Mouse (Mus musculus) adrenal gland, adult (tissue): ENCODE data around the gene Pdzrn3.

Experiments used
- DNase-seq, 2 experiments: peaks; one replicate each; pipeline ENCODE4 v3.0.0; 2022 to 2023; ENCODE audit warnings: low spot score in 1 of 2; ENCODE audit not compliant: inconsistent age in 2 of 2

Gene Pdzrn3

GRCm38 (mm10) chr6:101377167-101377934 lies at the start of gene Pdzrn3:
Pdzrn3 (minus strand) TSS chr6:101377897.
- DNase-seq = peak; percentile 80 to 91

GRCm38 (mm10) chr6:101427296-101427695 lies 49.6 kb upstream of the Pdzrn3 start:
- DNase-seq = no peak

- DNase-seq = no peak
These were observed 48.6 kb upstream of the Pdzrn3 start for GRCm38 (mm10) chr6:101426301-101426700.

- no peak for DNase-seq
These were observed 44.6 kb upstream of the Pdzrn3 start for GRCm38 (mm10) chr6:101422084-101422954.

GRCm38 (mm10) chr6:101418213-101418612 lies 40.5 kb upstream of the Pdzrn3 start:
- DNase-seq = no peak

GRCm38 (mm10) chr6:101411701-101412100 lies 34.0 kb upstream of the Pdzrn3 start:
- DNase-seq = no peak

- DNase-seq = peak in 1 of 2 experiments; percentile 39
These were observed 33.4 kb upstream of the Pdzrn3 start for GRCm38 (mm10) chr6:101411064-101411463.

- DNase-seq = no peak
These were observed 19.0 kb upstream of the Pdzrn3 start for GRCm38 (mm10) chr6:101396711-101397110.

- DNase-seq = no peak
These were observed 18.2 kb upstream of the Pdzrn3 start for GRCm38 (mm10) chr6:101395908-101396307.

GRCm38 (mm10) chr6:101392801-101393117 lies 15.1 kb upstream of the Pdzrn3 start:
- DNase-seq = no peak

GRCm38 (mm10) chr6:101392107-101392800 lies 14.6 kb upstream of the Pdzrn3 start:
- no peak for DNase-seq

GRCm38 (mm10) chr6:101385490-101385889 lies 7.8 kb upstream of the Pdzrn3 start:
- no peak for DNase-seq

- no peak for DNase-seq
These were observed 7.3 kb upstream of the Pdzrn3 start for GRCm38 (mm10) chr6:101384958-101385357.

- peak; percentile 58 to 75 for DNase-seq
These were observed 6.8 kb upstream of the Pdzrn3 start for GRCm38 (mm10) chr6:101384476-101384875.

- DNase-seq = peak; percentile 74 to 88
These were observed 5.2 kb upstream of the Pdzrn3 start for GRCm38 (mm10) chr6:101382891-101383290.

GRCm38 (mm10) chr6:101379546-101379945 lies 1.8 kb upstream of the Pdzrn3 start:
- DNase-seq = no peak

GRCm38 (mm10) chr6:101377935-101378609 lies 375 bp upstream of the Pdzrn3 start:
- peak; percentile 83 to 96 for DNase-seq

GRCm38 (mm10) chr6:101376511-101377166 lies 1.1 kb downstream of the Pdzrn3 start:
- peak; percentile 43 to 87 for DNase-seq

- no peak for DNase-seq
These were observed 1.6 kb downstream of the Pdzrn3 start for GRCm38 (mm10) chr6:101376049-101376448.

GRCm38 (mm10) chr6:101374721-101375120 lies 3.0 kb downstream of the Pdzrn3 start:
- peak; percentile 48 to 77 for DNase-seq
